Mouse (Mus musculus) midbrain, postnatal 0 days (tissue): ENCODE measurements at regions not wholly inside any gene's neighbourhood (a gene's known extent, or its start where the extent isn't known, plus 50 kb on each side); places are given as distances from the start of the nearest gene placed in this dataset.

ENCODE experiments used
- ATAC-seq: fragments of 200-750 bp; cut with Nextera tagmentation; 2 replicates; pipeline ENCODE4 v1.8.0; 2017; ENCODE audit warnings: moderate number of reproducible peaks, mild to moderate bottlenecking, moderate TSS enrichment, moderate library complexity; ENCODE audit not compliant: low FRiP score
- DNase-seq: peaks from one replicate; pipeline ENCODE4 v3.0.0-alpha.2; 2015; ENCODE audit warnings: low spot score
- H3K27ac ChIP-seq: fragments of 300-500 bp; sonication (generic); 2 replicates; pipeline ENCODE4 v1.5.1; 2014; ENCODE audit warnings: low read depth, mild to moderate bottlenecking, low read length, mixed read lengths
- H3K27me3 ChIP-seq: fragments of 300-500 bp; sonication (generic); 2 replicates; pipeline ENCODE4 v1.6.1; 2014; ENCODE audit warnings: low read length, control low read depth, mixed read lengths; ENCODE audit not compliant: insufficient read depth
- H3K36me3 ChIP-seq: fragments of 300-500 bp; sonication (generic); 2 replicates; pipeline ENCODE4 v1.6.1; 2014; ENCODE audit warnings: low read length, control low read depth, mixed read lengths; ENCODE audit not compliant: insufficient read depth
- H3K4me1 ChIP-seq: fragments of 300-500 bp; sonication (generic); 2 replicates; pipeline ENCODE4 v1.6.1; 2014; ENCODE audit warnings: mild to moderate bottlenecking, control low read depth, antibody characterized with exemption, low read length, mixed read lengths; ENCODE audit not compliant: insufficient read depth
- H3K4me2 ChIP-seq: fragments of 300-500 bp; sonication (generic); 2 replicates; pipeline ENCODE4 v1.6.1; 2014; ENCODE audit warnings: low read depth, mild to moderate bottlenecking, low read length, mixed read lengths; ENCODE audit not compliant: poor library complexity, severe bottlenecking
- H3K4me3 ChIP-seq: fragments of 300-500 bp; sonication (generic); 2 replicates; pipeline ENCODE4 v1.5.1; 2014; ENCODE audit warnings: low read depth, mild to moderate bottlenecking, low read length, moderate library complexity
- H3K9ac ChIP-seq: fragments of 300-500 bp; sonication (generic); replicated peaks from 2 replicates; pipeline ENCODE4 v1.6.1; 2014; ENCODE audit warnings: mild to moderate bottlenecking, low read length, moderate library complexity, mixed read lengths; ENCODE audit not compliant: poor library complexity, severe bottlenecking
- H3K9me3 ChIP-seq: fragments of 300-500 bp; sonication (generic); 2 replicates; pipeline ENCODE4 v1.6.1; 2016; ENCODE audit warnings: low read length, control low read depth
- CTCF ChIP-seq: IDR thresholded peaks from 2 replicates; pipeline ENCODE4 v1.5.1; 2016; ENCODE audit warnings: antibody characterized with exemption, mild to moderate bottlenecking
- WGBS: fragments of 180-500 bp; shearing (Covaris S2); extraction: QIAGEN DNeasy Blood & Tissue Kit; methylation state at CpG from one replicate; pipeline ENCODE4 v1.1.7; 2014; 5-methylcytosine and 5-hydroxymethylcytosine counted together

DNA sequence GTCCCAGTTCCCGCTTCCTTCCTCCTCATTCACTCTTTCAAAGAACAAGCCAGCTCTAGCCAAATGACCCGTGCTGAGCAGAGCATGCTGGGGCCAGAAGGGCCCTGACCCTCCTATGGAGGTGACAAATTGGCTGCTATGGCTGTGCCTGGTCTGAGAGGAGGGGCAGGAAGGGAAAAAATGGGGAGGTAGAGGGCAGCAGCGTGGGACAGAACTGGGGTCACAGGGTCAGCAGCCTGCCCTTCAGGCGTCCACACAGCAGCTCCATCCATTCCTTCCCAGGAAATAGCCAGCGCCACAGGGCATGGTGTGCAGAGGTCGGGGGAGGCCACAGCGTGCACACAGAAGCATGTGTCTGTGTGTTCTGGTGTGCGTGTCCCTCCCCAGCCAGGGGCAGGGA is 292.2 kb upstream of the Tbx3 start:
- TF ChIP-seq CTCF, result no peak
- no peak for DNase-seq
- no peaks in the 10 kb centered on the region for H3K4me1 ChIP-seq
- H3K36me3 ChIP-seq, result no peaks in the 10 kb centered on the region
- no peak for ATAC-seq
- no peak overlapping the region for H3K9ac ChIP-seq
- H3K9me3 ChIP-seq, result no peaks in the 10 kb centered on the region
- H3K4me3 ChIP-seq, result no peak overlapping the region
- H3K4me2 ChIP-seq, result no peak overlapping the region
- H3K27ac ChIP-seq, result no peak overlapping the region
- H3K27me3 ChIP-seq, result no peaks in the 10 kb centered on the region
- WGBS, result 50% methylated on average over 8 of the region's 8 CpGs

DNA sequence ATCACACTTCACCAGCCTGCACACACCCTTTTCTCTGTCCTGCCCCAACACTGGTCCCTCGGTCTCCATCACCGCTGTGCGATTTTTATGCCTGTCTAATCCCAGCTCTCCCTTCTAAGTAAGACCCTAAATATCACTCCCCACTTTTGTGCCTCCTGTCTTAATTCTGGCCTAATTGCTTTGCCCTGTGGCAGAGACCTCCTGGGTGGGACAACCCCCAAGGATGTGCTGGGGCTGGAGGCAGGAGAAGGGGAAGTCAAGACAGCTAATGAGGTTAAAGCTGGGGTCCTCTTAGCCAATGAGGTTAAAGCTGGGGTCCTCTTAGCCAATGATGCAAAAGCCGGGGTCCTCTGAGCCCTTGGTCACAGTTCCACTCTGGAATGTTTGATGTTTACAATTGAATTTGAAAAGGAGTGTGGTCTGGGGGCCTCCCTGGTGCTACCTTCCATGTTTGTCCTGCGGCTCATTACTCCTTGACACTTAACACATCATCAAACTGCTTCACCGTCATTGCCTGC is 290.5 kb upstream of the Tbx3 start:
- H3K27me3 ChIP-seq, result no peaks in the 10 kb centered on the region
- H3K9me3 ChIP-seq, result no peaks in the 10 kb centered on the region
- no peak overlapping the region for H3K4me3 ChIP-seq
- H3K9ac ChIP-seq, result no peak overlapping the region
- no peak overlapping the region for H3K27ac ChIP-seq
- no peaks in the 10 kb centered on the region for H3K36me3 ChIP-seq
- no peak for TF ChIP-seq CTCF
- 89% methylated on average over 6 of the region's 6 CpGs for WGBS
- no peak for DNase-seq
- H3K4me1 ChIP-seq, result no peaks in the 10 kb centered on the region
- no peak overlapping the region for H3K4me2 ChIP-seq
- ATAC-seq, result no peak

GRCm38 (mm10) chr5:119381495-119381894 is 289.0 kb upstream of the Tbx3 start:
- Histone ChIP-seq H3K27ac (no peak overlapping the region), H3K4me1 (no peaks in the 10 kb centered on the region), H3K27me3 (no peaks in the 10 kb centered on the region), H3K4me3 (no peak overlapping the region), H3K36me3 (no peaks in the 10 kb centered on the region), H3K4me2 (no peak overlapping the region), H3K9ac (no peak overlapping the region), H3K9me3 (no peaks in the 10 kb centered on the region)
- no peak for TF ChIP-seq CTCF
- ATAC-seq (no peak), DNase-seq (no peak)
- WGBS, result 45% methylated on average over 12 of the region's 12 CpGs

- no peak overlapping the region for H3K9ac ChIP-seq
- H3K27me3 ChIP-seq, result no peaks in the 10 kb centered on the region
- H3K9me3 ChIP-seq, result no peaks in the 10 kb centered on the region
- TF ChIP-seq CTCF, result no peak
- H3K36me3 ChIP-seq, result no peaks in the 10 kb centered on the region
- H3K27ac ChIP-seq, result no peak overlapping the region
- H3K4me1 ChIP-seq, result no peaks in the 10 kb centered on the region
- DNase-seq (no peak), ATAC-seq (no peak)
- no peak overlapping the region for H3K4me2 ChIP-seq
- H3K4me3 ChIP-seq, result no peak overlapping the region
- WGBS, result 94% methylated on average over 10 of the region's 10 CpGs
These were observed 285.0 kb upstream of the Tbx3 start for GRCm38 (mm10) chr5:119385506-119385905.

DNA sequence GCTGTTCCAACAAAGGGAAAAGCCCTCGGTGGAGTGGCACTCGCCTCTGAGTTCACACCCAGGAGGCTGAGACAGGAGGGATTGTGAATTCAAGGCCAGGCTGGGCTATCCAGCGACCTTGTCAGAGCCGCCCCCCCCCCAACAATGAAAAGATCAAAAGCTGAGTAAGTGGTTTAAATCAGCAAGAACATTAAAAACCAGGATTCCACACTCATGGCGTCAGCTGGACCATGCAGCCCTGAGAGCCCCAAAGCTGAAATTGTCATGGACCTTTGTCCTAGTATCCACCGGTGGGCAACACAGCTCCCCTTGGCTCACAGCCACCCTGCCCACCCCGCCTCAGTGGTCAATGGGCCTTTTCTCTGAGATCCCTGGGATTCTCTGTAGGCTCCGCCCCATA is 283.6 kb upstream of the Tbx3 start:
- no peak for ATAC-seq
- Histone ChIP-seq H3K4me2 (no peak overlapping the region), H3K4me1 (no peaks in the 10 kb centered on the region), H3K9ac (no peak overlapping the region), H3K9me3 (no peaks in the 10 kb centered on the region), H3K27ac (no peak overlapping the region), H3K36me3 (no peaks in the 10 kb centered on the region), H3K27me3 (no peaks in the 10 kb centered on the region), H3K4me3 (no peak overlapping the region)
- no peak for DNase-seq
- TF ChIP-seq CTCF, result no peak
- WGBS, result 45% methylated on average over 8 of the region's 8 CpGs

DNA sequence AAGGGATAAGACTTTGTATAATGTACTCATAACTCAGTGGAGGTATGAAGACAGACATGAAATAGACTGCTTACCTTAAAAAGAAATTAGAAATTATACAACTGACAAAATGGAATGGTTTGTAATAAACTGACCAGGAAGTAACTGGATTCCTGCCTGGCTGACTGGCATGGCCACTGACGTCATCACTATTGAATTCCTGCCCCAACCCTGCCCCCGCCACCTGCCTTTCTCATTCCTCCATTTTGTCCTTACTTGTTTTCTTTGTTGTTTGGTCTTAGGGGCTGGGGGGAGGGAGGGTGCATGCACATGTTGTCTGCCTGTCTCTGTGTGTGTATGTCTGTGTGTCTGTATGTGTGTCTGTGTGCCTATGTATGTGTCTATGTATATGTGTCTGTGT is 283.2 kb upstream of the Tbx3 start:
- Histone ChIP-seq H3K4me3 (no peak overlapping the region), H3K27ac (no peak overlapping the region), H3K36me3 (no peaks in the 10 kb centered on the region), H3K27me3 (no peaks in the 10 kb centered on the region), H3K9me3 (no peaks in the 10 kb centered on the region), H3K4me1 (no peaks in the 10 kb centered on the region), H3K9ac (no peak overlapping the region), H3K4me2 (no peak overlapping the region)
- WGBS, result 72% methylated on average over 2 of the region's 2 CpGs
- DNase-seq, result no peak
- no peak for ATAC-seq
- no peak for TF ChIP-seq CTCF

DNA sequence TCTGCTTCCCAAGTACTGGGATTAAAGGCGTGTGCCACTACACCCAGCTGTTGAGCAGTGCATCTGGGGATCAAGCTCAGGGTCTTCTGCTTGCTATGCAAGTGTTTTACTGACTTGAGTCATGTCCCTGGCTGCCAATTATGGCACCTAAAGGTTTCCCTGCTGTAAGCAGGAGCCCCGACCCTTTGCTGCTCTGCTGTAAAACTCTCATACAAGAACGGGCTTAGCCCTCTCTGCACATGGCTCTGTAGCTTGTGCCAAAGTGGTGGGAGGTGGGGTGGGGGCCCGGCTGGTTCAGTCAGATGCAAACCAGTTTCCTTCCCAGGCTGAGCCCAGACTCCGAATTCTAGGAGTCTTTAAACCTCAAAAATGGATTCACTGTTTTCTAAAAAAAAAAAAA is 281.6 kb upstream of the Tbx3 start:
- Histone ChIP-seq H3K9ac (no peak overlapping the region), H3K27ac (no peak overlapping the region), H3K4me3 (no peak overlapping the region), H3K36me3 (no peaks in the 10 kb centered on the region), H3K4me1 (no peaks in the 10 kb centered on the region), H3K9me3 (no peaks in the 10 kb centered on the region), H3K27me3 (no peaks in the 10 kb centered on the region), H3K4me2 (no peak overlapping the region)
- ATAC-seq (no peak), DNase-seq (no peak)
- 50% methylated on average over 5 of the region's 5 CpGs for WGBS
- TF ChIP-seq CTCF, result no peak
